Mouse (Mus musculus): ENCODE measurements around the gene Gm20388.

Gene Gm20388

DNA sequence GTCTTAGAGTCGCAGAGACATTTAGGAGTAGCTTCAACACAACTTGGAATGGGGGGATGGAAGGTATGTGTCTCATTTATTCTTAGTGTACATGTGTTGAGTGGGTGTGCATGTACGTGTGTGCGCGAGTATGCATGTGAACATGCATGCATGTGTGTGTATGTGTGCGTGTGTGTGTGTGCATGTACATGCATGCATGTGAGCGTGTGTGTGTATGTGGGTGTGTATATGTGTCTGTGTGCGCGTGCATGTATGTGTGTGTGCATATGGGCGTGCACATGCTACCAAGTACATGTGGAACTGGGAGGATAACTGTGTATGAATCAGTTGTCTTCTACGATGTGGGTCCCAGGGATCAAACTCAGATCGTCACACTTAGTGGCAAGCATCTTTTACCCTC lies 2826.0 kb downstream of the Gm20388 start:
- DNase-seq (ENCODE audit: low spot score) = no peak

DNA sequence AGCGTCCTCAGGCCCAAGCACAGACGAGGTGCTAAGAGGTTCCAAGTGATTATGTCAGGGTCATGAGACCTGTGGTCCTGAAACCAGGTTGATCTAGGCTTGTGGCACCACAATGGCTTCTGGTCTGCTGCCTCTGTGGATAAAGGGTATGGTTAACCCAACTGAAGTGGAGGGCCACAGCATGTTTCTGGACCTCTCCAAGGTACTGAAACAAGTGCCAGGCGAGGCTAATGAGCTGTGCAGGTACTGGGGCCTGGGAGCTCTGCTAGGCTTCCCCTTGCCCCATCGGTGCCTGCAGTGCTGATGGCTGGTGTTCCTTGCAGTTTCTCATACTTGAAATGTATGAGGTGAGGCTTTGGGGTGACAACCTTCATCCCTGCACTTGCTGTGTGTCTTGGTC lies 2826.4 kb downstream of the Gm20388 start:
- DNase-seq (ENCODE audit: low spot score) = peak; percentile 17

DNA sequence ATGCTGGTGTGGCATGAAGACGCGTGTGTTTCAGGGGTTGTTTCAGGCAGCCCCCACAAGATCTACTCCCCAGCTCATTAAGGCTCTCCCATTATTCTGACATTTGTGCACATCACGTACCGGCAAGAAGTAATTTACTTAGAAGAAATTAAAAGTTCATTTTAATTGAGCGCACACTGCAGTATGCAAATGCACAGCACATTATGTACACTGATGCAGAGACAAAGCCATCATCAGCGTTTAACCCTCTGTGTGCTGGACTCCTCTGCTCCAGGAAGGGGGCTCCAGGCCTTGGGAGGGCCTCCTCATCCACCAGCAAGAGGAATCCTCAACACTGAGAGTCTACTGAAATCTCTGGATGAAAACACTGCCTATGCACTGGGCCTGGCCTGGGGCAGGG lies 2827.2 kb downstream of the Gm20388 start:
- DNase-seq (ENCODE audit: low spot score) = no peak

DNA sequence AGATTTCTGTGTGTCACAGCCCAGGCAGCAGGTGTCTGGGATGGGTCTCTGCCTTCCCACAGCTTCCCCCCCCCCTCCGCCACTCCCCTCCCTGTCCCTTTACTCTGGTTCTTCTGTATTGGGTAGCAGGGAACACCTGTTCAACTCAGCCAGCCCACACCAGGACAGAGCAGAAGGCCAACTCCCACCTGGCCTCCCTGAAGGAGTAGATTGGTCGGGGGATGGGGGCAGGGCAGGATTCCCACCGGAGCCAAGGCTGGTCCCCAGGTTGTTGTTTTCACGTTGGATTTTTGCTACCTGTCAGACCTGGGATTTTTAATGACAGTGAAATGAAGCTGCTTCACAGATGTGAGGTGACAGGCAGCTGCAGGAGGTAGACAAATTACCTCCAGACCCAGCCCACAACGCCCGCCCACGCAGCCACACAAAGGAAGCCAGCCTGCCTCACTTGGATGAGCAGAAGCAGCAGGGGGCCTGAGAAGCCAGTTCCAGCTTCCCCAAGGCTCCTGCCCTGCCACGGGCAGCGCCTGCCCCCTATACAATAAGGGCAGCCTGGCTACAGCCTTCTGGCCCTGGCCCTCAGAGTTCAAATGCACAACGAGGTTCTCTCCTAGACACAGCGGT lies 2828.6 kb downstream of the Gm20388 start:
- DNase-seq (ENCODE audit: low spot score) = no peak

DNA sequence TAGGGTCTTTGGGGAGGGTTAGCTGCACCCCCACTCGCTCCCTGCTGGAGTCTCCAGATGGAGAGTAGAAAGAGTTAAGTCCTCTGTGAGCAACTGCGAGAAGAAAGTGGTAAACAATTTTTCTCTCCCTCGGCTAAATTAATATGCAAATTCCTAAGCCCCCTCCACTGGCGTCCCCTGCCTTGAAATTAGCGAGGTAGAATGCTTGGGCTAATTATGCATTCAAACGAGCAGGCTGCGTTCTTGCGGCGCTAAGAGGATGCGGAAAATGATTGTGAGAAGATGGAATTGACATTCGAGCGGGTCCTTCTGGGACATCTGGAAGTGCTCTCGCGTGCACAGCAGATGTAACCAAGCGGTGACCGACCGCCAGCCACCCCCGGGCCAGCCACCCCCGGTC lies 2831.8 kb downstream of the Gm20388 start:
- DNase-seq (ENCODE audit: low spot score) = no peak

DNA sequence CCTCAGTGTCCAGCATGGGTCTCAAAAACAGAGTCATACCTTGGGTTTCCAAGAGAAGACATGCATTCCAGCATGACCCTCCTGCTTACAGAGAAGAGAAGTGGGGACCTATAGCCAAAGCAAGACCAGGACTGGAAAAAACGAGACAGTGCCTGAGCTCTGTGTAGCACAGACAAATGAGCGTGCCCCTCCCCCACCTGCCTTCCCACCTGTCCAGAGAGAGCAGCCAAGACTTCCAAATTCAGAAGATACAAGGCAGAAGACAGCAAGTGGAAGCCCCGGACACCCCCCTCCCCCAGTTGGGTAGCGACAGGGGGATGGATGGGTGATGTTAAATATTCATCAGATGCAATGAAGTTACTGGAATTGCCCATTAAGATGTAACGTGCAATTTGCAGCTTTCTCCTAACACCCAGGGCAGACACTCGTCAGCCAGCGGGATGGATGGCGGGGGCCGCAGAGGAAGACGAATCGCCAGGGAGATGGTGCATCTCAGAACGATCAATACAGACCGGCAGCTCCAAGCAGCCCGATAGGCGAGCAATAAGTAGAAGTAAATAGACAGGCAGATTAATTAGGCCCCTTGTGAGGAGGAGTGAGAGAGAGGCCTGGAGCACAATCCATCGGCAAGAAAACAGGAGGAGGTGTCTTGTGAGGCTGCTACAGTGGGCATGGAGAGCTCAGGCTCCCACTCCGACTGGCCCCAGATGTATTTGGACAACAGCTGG lies 2834.5 kb downstream of the Gm20388 start:
- DNase-seq (ENCODE audit: low spot score) = no peak

DNA sequence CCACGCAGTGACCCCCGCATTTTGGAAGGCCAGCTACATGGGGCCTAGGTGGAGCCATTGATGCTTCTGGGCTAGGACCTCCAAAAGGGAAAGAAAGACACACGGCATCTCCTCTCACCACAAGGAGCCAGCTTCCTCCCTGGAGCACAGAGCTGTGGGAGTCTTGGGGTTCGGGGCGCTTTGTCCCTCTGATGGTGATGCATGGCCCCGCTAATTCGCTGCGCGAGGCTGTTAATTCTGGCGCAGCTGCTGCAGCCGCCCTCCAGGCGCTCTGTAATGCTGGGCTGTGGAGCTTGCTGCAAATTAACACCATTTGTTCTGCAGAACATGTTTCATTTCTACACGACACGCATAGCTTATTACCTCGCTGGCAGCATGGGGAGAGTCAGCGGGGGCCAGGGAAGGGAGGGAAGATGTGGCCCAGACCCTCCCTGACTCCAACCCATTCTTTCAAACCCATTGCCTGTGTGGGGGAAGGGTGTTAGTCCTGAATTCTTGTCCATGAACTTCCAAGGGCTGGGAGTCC lies 2835.2 kb downstream of the Gm20388 start:
- no peak for DNase-seq (ENCODE audit: low spot score)

DNA sequence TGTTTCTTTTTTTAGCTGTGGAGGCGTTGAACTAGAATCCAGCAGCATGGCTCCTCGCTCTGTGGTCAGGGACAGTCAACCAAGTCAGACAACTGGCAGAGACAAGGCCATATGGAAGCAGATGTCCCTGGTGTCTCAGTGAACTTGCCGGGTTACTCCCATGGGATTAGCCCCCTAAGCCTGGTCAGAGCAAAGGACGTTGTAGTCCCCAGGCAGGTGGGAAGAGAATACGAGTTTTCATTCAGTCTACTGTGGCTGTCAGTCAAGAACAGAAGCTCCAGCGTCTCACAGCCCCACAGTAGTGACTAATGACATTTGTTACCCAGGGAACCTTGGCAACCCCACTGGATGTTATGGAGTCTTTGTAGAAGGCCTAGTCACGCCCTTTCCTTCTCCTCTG lies 2835.8 kb downstream of the Gm20388 start:
- DNase-seq (ENCODE audit: low spot score) = no peak

DNA sequence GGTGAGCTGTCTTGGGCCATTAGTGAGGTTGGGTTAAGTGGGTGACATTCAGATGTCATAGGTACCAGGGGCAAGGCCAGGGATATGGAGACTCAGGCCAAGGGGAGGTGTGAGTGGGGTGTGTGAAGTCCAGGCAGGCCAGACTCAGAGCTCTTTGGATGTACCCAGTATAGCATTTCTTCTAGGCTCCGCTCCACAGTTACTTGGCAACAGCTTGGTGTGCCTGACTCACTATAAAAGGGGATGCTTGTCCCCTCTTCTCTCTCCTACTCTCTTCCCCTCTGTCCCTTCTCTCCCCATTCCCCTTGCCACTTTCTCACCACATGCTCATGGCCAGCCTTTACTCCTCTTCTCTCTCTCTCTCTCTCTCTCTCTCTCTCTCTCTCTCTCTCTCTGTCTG lies 2837.2 kb downstream of the Gm20388 start:
- no peak for DNase-seq (ENCODE audit: low spot score)

DNA sequence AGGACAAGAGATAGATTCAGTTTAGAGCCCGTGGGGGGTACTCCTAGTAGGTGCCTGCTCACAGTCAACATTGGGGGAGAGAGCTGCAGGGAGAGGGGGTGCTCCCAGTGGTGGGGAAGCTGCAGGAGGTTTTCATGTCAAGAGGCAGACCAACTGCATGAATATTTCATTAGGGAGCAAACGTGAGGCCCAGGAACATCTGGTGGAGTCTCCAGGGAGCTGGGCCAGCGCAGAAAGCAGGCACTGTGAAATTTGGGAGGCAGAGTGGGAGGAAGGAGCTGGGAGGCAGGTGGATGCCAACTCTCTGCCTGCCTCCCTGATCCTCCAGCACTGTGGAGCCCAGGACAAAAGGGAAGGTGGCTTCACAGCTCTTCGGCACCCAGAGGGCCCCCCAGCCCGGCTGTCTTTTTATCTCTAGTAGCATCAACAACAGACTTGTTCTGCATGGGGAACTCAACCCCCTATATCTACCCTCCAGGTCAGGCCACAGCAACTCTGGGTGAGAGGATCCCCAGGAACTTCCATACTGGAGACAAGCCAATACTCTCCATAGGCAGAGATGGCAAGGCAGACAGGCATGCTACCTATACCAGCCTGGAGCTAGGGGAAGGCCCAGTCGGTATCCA lies 2838.8 kb downstream of the Gm20388 start:
- DNase-seq (ENCODE audit: low spot score) = no peak

DNA sequence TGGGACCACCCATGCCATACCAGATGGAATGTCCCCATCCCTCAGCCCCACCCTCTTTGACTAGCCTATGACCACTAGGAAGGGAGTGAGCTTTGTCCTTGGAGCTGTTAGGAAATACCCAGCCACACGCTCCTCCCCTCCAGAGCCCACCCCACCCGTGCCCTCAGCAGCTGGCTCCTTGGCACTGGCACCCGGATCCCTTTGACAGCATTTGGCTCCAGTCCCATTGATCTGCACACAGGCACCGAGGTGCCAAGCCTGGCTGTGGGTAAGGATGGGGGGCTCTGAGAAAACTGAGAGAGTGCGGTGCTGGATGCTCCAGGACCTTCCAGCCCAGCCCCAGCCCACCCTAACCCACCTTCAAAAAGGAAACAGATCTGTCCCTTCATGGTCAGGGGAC lies 2840.7 kb downstream of the Gm20388 start:
- DNase-seq (ENCODE audit: low spot score) = no peak

DNA sequence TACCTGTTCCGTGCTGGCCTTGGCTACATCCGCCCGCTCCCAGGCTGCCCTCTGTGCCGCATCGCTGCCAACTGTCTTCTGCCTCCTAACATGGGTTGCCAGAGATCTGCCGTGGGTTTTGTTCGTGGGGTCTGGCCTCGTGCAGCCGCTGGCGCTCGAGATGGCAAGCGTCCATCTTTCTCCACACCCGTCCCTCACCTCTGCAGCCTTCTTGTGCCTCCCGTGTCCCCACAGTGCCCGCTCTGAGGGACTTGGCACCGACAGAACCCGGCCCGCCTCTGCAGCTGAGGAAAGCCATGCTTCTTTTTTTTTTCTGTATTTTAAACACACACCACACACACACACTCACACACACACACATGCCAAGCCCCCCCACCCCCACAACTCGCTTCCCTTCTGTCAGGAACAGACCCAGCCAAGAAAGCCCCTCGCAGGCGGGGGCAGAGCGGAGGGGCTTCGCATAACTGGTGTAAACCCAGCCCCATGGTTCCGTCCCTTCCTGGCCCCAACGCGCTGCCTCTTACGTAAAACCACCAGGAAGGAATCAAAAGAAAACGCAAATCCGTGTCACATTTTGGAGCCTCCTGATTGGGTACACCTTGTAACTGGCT lies 2841.6 kb downstream of the Gm20388 start:
- no peak for DNase-seq (ENCODE audit: low spot score)

DNA sequence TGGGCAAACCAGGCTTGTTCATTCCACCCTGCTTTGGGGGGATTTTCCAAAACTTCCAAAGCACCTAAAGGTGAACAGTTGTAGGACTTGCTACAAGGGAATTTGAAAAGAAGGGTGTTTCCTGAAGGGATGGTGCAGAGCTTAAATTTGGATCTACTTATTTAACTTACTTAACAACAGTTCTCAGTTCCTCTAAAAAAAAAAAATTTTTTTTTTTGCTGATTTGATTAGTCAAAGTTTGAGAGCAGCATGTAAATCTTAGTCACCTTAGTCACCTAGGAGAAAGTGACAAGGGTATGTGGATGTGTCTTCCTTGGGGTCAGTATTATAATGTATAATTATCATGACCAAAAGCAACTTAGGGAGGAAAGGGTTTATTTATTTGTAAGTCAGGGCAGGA lies 2848.0 kb downstream of the Gm20388 start:
- DNase-seq (ENCODE audit: low spot score) = no peak

DNA sequence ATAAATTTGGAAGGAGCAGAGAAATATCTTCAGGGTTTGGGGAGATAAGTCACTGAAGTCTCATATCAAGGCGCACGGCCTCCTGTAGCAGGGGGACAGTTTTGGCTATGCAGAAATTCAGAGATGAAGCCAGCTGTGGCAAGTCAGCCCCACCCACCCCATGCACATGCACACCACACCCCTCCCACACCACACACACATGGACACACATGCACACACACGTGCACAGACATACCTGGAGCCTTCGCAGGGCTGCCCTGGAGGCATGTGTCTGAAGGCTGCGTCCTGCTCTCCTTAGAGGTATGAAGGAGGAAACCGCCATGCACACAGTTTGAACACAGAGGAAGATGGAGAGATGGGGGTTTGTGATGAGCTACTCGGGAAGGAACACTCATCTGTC lies 2849.5 kb downstream of the Gm20388 start:
- no peak for DNase-seq (ENCODE audit: low spot score)

DNA sequence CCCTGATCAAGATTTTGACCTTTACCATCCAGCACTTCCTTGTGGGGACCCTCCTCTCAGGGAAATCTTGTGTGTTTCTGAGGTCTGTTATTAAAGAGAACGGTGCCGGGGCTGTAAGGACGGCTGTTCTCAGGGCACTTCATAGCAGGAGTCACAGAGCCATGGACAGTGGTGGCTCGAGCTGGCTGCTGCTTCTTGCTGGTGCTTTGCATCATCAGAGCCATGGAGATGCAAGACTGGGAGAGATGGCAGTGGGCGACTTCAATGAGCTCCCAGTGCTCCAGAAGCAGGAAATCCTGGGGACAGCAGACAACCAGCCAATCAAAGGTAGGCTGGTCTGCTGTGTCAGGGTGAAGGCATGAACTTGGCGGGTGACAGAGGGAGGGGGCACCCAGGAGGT lies 2850.5 kb downstream of the Gm20388 start:
- DNase-seq (ENCODE audit: low spot score) = no peak

DNA sequence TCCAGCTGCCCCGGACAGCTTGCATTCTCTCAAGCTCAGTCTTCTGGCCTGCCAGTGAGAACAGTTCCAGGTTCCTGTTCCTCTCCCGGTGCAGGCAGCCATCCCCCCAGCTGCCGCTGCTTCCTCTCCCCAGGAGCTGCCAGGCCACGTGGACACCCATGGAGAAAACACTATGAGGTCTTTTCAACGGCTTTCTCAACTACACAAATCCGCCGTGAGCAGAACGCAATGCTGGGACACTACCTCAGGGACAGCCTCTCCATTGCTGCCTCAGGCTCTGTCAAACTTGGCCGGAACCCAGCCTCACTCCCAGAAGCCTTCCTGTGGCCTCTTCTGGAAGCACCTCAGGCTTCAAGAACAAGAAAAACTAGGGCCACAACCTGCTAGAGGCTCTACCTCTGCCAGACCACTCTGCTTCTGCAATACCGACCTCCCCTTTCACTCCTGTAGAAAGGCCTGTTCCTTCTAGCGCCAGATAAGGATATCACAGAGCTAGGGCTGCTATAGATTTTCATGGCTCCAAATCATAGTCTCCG lies 2852.2 kb downstream of the Gm20388 start:
- no peak for DNase-seq (ENCODE audit: low spot score)

DNA sequence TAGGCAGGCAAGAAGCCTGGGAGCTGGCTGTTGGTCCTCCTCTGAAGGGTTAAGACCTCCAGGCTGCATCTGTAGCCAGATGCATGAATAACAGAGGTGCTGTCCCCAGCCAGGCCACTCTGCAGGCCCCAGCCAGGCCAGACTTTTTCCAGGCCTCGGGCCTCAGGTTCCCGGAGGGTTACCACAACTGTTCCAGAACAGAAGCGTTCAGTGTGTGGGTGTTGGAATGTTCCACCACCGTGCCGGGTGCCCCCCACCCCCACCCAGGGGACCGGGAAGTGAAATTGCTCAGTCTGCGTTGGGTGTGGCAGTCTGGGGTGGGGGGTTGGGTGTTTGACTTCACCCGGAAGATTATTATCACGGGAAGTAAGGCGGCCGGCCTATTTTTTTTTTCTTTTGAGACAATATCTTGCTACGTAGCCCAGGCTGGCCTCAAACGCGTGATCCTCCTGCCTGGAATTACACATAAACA lies 2852.7 kb downstream of the Gm20388 start:
- no peak for DNase-seq (ENCODE audit: low spot score)

DNA sequence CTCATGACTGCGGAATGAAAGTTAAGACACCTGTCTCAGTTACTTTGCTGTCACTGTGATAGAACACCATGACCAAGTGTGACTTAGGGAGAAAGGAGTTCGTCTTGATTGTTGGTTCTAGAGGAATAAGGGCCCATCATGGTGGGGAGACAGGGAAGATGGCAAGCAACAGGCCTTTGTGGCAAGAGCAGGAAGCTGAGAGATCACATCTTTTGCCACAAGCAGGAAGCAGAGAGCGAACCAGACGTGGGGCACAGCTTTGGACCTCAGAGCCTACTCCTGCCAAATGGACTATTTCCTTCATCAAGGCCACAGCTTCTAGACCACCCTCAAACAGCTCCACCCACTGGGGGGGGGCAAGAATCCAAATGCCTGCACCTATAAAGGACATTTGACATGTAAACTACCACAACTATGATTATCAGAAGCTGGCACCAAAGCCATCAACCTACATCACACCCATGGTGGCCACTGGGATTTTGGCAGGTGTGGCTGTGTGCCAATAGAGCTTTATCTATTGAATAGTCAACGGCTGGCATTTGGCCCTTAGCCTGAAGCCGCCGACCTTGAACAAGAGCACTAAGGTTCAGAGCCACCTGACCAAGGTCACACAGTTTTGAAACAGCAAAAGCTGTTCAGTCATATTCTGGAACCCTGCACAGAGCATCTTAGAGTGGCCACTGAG lies 2854.3 kb downstream of the Gm20388 start:
- no peak for DNase-seq (ENCODE audit: low spot score)

DNA sequence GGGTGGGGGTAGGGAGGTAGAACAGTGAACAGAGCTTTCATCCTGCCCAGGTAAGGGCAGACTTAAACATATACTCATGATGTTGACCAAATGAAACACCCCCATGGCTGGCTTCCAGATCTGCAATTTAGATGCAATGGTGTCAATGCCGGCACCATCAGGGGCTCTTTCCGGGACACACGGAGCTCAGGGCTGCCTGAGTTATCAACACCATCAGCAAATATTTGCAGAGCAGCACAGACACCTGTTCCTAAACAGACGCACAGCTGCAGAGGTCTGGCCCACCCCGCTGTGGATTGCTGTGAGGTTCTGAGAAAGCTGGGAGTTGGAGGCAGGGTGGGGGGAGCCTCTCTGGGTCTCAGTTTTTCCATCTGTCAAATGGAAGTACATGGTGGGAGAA lies 2855.5 kb downstream of the Gm20388 start:
- DNase-seq (ENCODE audit: low spot score) = no peak

DNA sequence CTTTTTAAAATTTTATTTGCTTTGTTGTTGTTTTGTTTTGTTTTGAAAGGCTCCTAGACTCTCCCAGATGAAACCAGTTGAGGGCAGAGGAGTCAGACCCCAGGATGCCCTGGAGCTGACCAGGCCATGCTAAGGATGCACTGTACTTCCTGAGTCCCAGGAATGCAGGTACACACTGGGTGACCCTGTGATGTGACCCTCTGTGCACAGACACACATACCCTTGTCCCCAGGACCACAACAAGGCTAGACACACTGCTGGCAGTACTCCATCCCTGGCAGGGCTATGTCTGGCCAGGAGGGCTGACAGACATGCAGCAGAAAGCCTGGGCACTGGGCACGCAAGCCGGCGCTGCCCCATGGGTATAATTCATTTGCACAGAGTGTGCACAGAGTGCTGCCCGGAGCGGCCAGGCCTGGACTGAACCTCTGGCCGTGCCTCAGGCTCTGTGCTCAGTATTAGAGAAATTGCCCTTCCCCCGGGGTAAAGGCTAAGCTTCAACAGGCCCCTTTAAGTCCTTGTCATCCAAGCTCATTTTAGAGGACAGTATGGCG lies 2856.1 kb downstream of the Gm20388 start:
- peak; percentile 22 for DNase-seq (ENCODE audit: low spot score)

DNA sequence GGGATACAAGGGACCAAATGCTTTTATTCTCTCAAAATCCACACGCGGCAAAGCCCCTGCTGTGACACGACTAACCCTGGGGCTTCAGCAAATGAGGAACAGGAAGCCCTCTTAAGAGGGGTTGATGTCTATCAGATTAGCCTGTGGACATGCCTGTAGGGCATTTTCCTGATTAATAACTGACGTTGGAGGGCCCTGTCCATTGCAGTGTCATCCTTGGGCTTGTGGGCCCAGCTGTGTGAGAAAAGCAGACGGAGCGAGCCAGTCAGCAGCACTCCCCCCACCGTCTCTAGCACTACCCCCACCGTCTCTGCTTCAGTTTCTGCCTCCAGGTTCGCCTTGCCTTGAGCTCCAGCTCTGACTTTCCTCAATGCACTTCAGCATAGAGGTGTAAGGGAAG lies 2856.6 kb downstream of the Gm20388 start:
- no peak for DNase-seq (ENCODE audit: low spot score)
